ENCODE assay signal across 14 mouse cellular contexts in genomic region chr2:141844408-141845175, GRCm38 (mm10).
A peak's percentile ranks its signal among the peaks of the same experiment; 100 is the strongest.
DNase-seq lines count a peak whose midpoint lies in the region; ATAC-seq lines count a peak whose summit lies in the region.
"Had no signal": no experiment of that assay in that cellular context is flagged by ENCODE, and none has a peak within 500 bp of the region (broad histone marks: within the 10 kb centered on the region; RNA-seq: fewer than 3 reads in every experiment).

No protein-coding gene starts in this region.

- no peaks in the 10 kb centered on the region for H3K27me3 ChIP-seq in forebrain, embryonic 14.5 days (replicated peaks; ENCODE audit: control insufficient read depth, insufficient read depth, low read length)
- H3K27me3 ChIP-seq in forebrain, embryonic 10.5 days (ENCODE audit: poor library complexity, severe bottlenecking) = no peaks in the 10 kb centered on the region
- H3K27me3 ChIP-seq: hindbrain, embryonic 12.5 days had no signal

- no peaks in the 10 kb centered on the region for H3K9me3 ChIP-seq in forebrain, embryonic 14.5 days (replicated peaks; ENCODE audit: control insufficient read depth, low read length)
- H3K9me3 ChIP-seq in forebrain, embryonic 10.5 days = no peaks in the 10 kb centered on the region
- H3K9me3 ChIP-seq: hindbrain, embryonic 12.5 days had no signal

- no peak overlapping the region for H3K9ac ChIP-seq in forebrain, embryonic 14.5 days (ENCODE audit: low read length)
- H3K9ac ChIP-seq: hindbrain, embryonic 12.5 days had no signal

- no peak for ATAC-seq in forebrain, embryonic 14.5 days
- peak; percentile 100 for ATAC-seq in frontal cortex, adult (ENCODE audit: low TSS enrichment)

- DNase-seq in forebrain, embryonic 14.5 days (ENCODE audit: low spot score) = peak; percentile 55
- no peak for DNase-seq in forebrain, embryonic 10.5 days (ENCODE audit: extremely low spot score, low spot score)
- DNase-seq in left cerebral cortex, adult 18-20 months (ENCODE audit: low spot score in 2 of 2) = peak; percentile 25 to 49
- DNase-seq in right cerebral cortex, postnatal 4 days = peak; percentile 22
- DNase-seq in ovary, postnatal 14 days (ENCODE audit: low spot score) = no peak
- no peak for DNase-seq in neural tube, embryonic 10.5 days (ENCODE audit: extremely low spot score, low spot score)
- no peak for DNase-seq in gastrocnemius, postnatal 25 days
- DNase-seq: kidney, adult 9 months; thymus, postnatal 14 days had no signal

- no peak overlapping the region for H3K4me3 ChIP-seq in forebrain, embryonic 14.5 days (ENCODE audit: low read depth, low read length)
- H3K4me3 ChIP-seq in forebrain, embryonic 10.5 days = no peak overlapping the region
- H3K4me3 ChIP-seq: erythroblast, embryonic 14.5 days; hindbrain, embryonic 12.5 days; myocyte had no signal

- H3K36me3 ChIP-seq in forebrain, embryonic 14.5 days (ENCODE audit: control insufficient read depth, insufficient read depth, low read length) = no peaks in the 10 kb centered on the region
- no peaks in the 10 kb centered on the region for H3K36me3 ChIP-seq in forebrain, embryonic 10.5 days (replicated peaks)
- H3K36me3 ChIP-seq: hindbrain, embryonic 12.5 days had no signal

- no peak overlapping the region for H3K27ac ChIP-seq in forebrain, embryonic 14.5 days (ENCODE audit: low read depth, low read length)
- H3K27ac ChIP-seq in forebrain, embryonic 10.5 days = no peak overlapping the region
- H3K27ac ChIP-seq: hindbrain, embryonic 12.5 days had no signal

- H3K4me2 ChIP-seq in forebrain, embryonic 14.5 days (ENCODE audit: low read length) = no peak overlapping the region
- H3K4me2 ChIP-seq: hindbrain, embryonic 12.5 days; liver, embryonic 11.5 days had no signal

- H3K4me1 ChIP-seq in forebrain, embryonic 14.5 days (ENCODE audit: control insufficient read depth, insufficient read depth, low read length) = no peaks in the 10 kb centered on the region
- no peaks in the 10 kb centered on the region for H3K4me1 ChIP-seq in forebrain, embryonic 10.5 days
- H3K4me1 ChIP-seq: hindbrain, embryonic 12.5 days had no signal

- 78% methylated on average over 6 of the region's 6 CpGs for WGBS in forebrain, embryonic 14.5 days
- WGBS in forebrain, embryonic 10.5 days = 82% methylated on average over 6 of the region's 6 CpGs

Comparison
In these comparisons a context has a peak if more than half of its experiments do, and no peak if none do; other contexts are left out.
1. DNase-seq: peak in forebrain, embryonic 14.5 days (single experiment), left cerebral cortex, adult 18-20 months (2 of 2) and right cerebral cortex, postnatal 4 days (single experiment); none in forebrain, embryonic 10.5 days (single experiment), ovary, postnatal 14 days (single experiment), neural tube, embryonic 10.5 days (single experiment) and gastrocnemius, postnatal 25 days (single experiment).